Mouse (Mus musculus): ENCODE data around the gene P2ry14. TPM values are rescaled to one million over a fixed set of nuclear protein-coding genes. Genes with fewer than 3 reads are reported as not detected.
"Not testable (repeated sequence)": the region's sequence is repeated elsewhere in the genome, so short reads cannot be mapped to it uniquely, and the experiment has no call there.

Gene P2ry14
- polyA plus RNA-seq, 1 experiment from 2014 or later, result 10.4 TPM

GRCm38 (mm10) chr3:59154888-59155287 is 1.5 kb upstream of the P2ry14 start:
- Histone ChIP-seq H3K4me1 (ENCODE audit: control insufficient read depth, insufficient read depth, low read length) (0 out of 2 replicates have a peak, but pooled peaks cover 2% of the 10 kb centered on the region), H3K9me3 (ENCODE audit: control insufficient read depth, low read length) (no peaks in the 10 kb centered on the region), H3K4me2 (ENCODE audit: low read depth, low read length) (no peak overlapping the region), H3K27me3 (replicated peaks; ENCODE audit: control insufficient read depth, insufficient read depth, low read length) (no peaks in the 10 kb centered on the region), H3K9ac (ENCODE audit: low read depth, low read length) (no peak overlapping the region), H3K4me3 (ENCODE audit: low read length) (no peak overlapping the region), H3K36me3 (ENCODE audit: control insufficient read depth, insufficient read depth, low read length) (no peaks in the 10 kb centered on the region), H3K27ac (ENCODE audit: low read length) (no peak overlapping the region)
- ATAC-seq, result no peak
- WGBS, result 81% methylated on average over 2 of the region's 2 CpGs

GRCm38 (mm10) chr3:59150624-59151023 is 2.8 kb downstream of the P2ry14 start:
- Histone ChIP-seq H3K9me3 (ENCODE audit: control insufficient read depth, low read length) (no peaks in the 10 kb centered on the region), H3K4me1 (ENCODE audit: control insufficient read depth, insufficient read depth, low read length) (0 out of 2 replicates have a peak, but pooled peaks cover 2% of the 10 kb centered on the region), H3K9ac (ENCODE audit: low read depth, low read length) (no peak overlapping the region), H3K27ac (ENCODE audit: low read length) (no peak overlapping the region), H3K36me3 (ENCODE audit: control insufficient read depth, insufficient read depth, low read length) (no peaks in the 10 kb centered on the region), H3K4me3 (ENCODE audit: low read length) (no peak overlapping the region), H3K4me2 (ENCODE audit: low read depth, low read length) (no peak overlapping the region), H3K27me3 (replicated peaks; ENCODE audit: control insufficient read depth, insufficient read depth, low read length) (no peaks in the 10 kb centered on the region)
- 97% methylated on average over 2 of the region's 2 CpGs for WGBS
- ATAC-seq, result no peak

DNA sequence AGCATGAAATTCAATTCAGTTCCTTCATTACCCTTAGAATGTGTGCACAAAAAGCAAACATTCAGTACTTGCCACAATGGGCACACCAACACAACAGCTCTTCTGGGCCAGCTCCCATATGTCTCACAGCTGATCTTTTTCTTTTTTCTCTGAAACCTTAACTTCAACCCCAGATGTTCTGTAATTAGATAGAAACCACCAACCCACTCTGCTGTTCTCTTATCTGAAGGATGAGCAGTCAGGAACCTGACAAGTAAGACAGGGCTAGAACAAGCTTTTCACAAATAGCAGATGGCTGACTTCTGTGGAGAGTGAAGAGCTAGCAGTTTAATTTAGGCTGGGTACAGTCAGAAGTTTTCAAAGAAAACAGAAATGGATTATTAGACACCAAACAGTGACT is 3.8 kb downstream of the P2ry14 start:
- Histone ChIP-seq H3K4me1 (ENCODE audit: control insufficient read depth, insufficient read depth, low read length) (0 out of 2 replicates have a peak, but pooled peaks cover 2% of the 10 kb centered on the region), H3K4me2 (ENCODE audit: low read depth, low read length) (no peak overlapping the region), H3K27me3 (replicated peaks; ENCODE audit: control insufficient read depth, insufficient read depth, low read length) (no peaks in the 10 kb centered on the region), H3K4me3 (ENCODE audit: low read length) (no peak overlapping the region), H3K36me3 (ENCODE audit: control insufficient read depth, insufficient read depth, low read length) (no peaks in the 10 kb centered on the region), H3K27ac (ENCODE audit: low read length) (no peak overlapping the region), H3K9ac (ENCODE audit: low read depth, low read length) (no peak overlapping the region), H3K9me3 (ENCODE audit: control insufficient read depth, low read length) (no peaks in the 10 kb centered on the region)
- ATAC-seq, result no peak

DNA sequence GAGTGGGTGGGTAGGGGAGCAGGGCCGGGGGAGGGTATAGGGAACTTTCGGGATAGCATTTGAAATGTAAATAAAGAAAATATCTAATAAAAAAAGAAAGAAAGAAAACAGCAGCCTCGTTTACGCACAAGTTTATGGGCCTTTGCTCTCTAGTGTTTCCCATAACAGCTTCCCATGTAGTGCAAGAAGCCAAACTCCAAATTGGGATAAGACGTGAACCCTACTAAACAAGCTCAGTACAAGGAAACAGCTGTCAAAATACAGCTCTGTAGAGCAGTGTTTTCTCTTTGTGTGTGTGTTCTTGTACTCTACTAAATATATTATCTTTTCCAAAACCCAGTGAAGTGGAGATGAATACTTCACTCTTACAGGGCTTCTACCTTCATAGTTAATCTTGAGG is 8.2 kb downstream of the P2ry14 start:
- Histone ChIP-seq H3K9ac (ENCODE audit: low read depth, low read length) (no peak overlapping the region), H3K4me1 (ENCODE audit: control insufficient read depth, insufficient read depth, low read length) (no peaks in the 10 kb centered on the region), H3K36me3 (ENCODE audit: control insufficient read depth, insufficient read depth, low read length) (no peaks in the 10 kb centered on the region), H3K27ac (ENCODE audit: low read length) (no peak overlapping the region), H3K4me3 (ENCODE audit: low read length) (no peak overlapping the region), H3K27me3 (replicated peaks; ENCODE audit: control insufficient read depth, insufficient read depth, low read length) (no peaks in the 10 kb centered on the region), H3K9me3 (ENCODE audit: control insufficient read depth, low read length) (no peaks in the 10 kb centered on the region), H3K4me2 (ENCODE audit: low read depth, low read length) (no peak overlapping the region)
- ATAC-seq, result no peak
- 57% methylated on average over 5 of the region's 5 CpGs for WGBS

DNA sequence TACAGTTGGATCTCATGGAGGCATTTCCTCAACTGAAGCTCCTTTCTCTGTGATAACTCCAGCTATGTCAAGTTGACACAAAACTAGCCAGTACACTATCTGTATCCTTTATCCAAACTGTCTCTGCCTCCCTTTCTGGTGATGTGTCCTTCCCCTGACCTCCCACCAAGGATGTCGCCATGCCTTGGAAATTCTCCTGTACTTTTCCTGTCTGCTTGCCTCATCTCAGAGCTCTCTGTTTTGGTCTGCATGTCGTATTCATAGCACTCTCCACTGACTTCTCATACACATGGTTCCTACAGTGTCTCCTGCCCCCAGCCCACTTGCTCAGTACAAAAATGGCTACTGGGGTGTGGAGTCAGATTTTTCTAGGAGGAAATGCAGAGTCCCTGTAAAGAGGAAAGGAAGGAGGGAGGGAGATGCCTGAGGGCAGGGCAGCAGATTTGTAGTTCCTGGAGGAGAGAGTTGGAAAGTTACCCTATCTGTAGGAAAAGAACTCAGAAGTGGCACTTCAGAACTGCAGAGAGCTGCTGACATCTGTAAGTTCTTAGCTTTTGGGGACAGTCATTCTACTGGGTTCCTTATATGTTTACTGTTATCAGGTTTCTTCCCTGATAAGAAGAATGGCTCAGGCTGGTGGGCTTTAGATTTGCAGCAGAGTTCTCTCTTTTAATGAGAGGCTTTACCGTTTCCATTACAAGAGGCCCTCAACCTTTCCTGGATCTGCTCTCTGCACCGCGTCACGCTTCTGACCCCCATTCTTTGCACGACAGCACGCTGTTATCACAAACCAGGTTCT is 11.7 kb downstream of the P2ry14 start:
- Histone ChIP-seq H3K9ac (ENCODE audit: low read depth, low read length) (no peak overlapping the region), H3K27me3 (replicated peaks; ENCODE audit: control insufficient read depth, insufficient read depth, low read length) (no peaks in the 10 kb centered on the region), H3K36me3 (ENCODE audit: control insufficient read depth, insufficient read depth, low read length) (no peaks in the 10 kb centered on the region), H3K4me1 (ENCODE audit: control insufficient read depth, insufficient read depth, low read length) (no peaks in the 10 kb centered on the region), H3K4me2 (ENCODE audit: low read depth, low read length) (no peak overlapping the region), H3K9me3 (ENCODE audit: control insufficient read depth, low read length) (no peaks in the 10 kb centered on the region), H3K27ac (ENCODE audit: low read length) (no peak overlapping the region), H3K4me3 (ENCODE audit: low read length) (no peak overlapping the region)
- 77% methylated on average over 8 of the region's 8 CpGs for WGBS
- ATAC-seq, result no peak

DNA sequence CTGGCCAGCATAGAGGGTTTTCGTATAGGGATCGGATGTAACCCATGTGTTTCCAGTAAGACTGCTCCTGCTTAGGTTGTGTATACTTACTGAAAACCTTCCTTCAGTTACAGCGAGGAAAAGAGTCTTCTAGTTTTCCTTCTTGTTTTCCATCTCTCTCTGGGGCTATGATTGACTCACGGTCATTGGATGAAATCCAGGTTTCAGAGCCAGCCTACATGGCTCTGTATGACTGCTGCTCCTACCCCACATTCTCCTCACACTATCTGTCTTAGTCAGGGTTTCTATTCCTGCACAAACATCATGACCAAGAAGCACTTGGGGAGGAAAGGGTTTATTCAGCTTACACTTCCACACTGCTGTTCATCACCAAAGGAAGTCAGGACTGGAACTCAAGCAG is 12.5 kb downstream of the P2ry14 start:
- not testable (repeated sequence) for H3K9me3 ChIP-seq (ENCODE audit: control insufficient read depth, low read length); H3K27ac ChIP-seq (ENCODE audit: low read length); H3K4me2 ChIP-seq (ENCODE audit: low read depth, low read length); H3K4me3 ChIP-seq (ENCODE audit: low read length); H3K4me1 ChIP-seq (ENCODE audit: control insufficient read depth, insufficient read depth, low read length); H3K36me3 ChIP-seq (ENCODE audit: control insufficient read depth, insufficient read depth, low read length); H3K9ac ChIP-seq (ENCODE audit: low read depth, low read length); ATAC-seq; H3K27me3 ChIP-seq (replicated peaks; ENCODE audit: control insufficient read depth, insufficient read depth, low read length)
- 86% methylated on average over 4 of the region's 4 CpGs for WGBS

- H3K27ac ChIP-seq (ENCODE audit: low read length), result no peak overlapping the region; the same call in 1 of the 2 replicates
- WGBS, result 64% methylated on average over 2 of the region's 2 CpGs
- H3K9me3 ChIP-seq (ENCODE audit: control insufficient read depth, low read length), result no peaks in the 10 kb centered on the region
Measured at GRCm38 (mm10) chr3:59140115-59140514, 13.3 kb downstream of the P2ry14 start.

DNA sequence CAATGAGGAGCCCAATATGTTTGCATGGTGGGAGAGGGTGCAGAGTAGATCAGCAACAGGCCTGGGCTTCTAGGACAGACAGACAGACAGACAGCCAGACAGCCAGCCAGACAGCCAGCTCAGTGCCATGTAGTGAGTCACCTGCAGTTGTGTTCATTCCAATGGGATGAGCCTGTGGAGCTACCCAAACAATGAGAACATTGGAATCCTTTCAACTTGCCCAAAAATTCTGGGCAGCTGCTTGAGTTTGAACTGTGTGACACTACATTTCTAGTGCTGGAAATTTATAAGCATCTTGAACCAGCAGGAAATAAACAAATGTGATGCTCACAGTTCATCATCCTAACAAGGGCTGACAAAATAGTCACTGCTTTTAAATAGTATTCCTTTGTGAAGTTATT is 13.8 kb downstream of the P2ry14 start:
- no peak overlapping the region for H3K27ac ChIP-seq (ENCODE audit: low read length)
- H3K27me3 ChIP-seq (replicated peaks; ENCODE audit: control insufficient read depth, insufficient read depth, low read length), result no peaks in the 10 kb centered on the region
- H3K4me1 ChIP-seq (ENCODE audit: control insufficient read depth, insufficient read depth, low read length), result peaks cover 3% of the 10 kb centered on the region; the same call in 1 of the 2 replicates
- no peak overlapping the region for H3K4me3 ChIP-seq (ENCODE audit: low read length)
- peak; percentile 38; the same call in 1 of the 2 replicates for ATAC-seq
- no peaks in the 10 kb centered on the region for H3K36me3 ChIP-seq (ENCODE audit: control insufficient read depth, insufficient read depth, low read length)
- no peak overlapping the region for H3K4me2 ChIP-seq (ENCODE audit: low read depth, low read length)
- H3K9ac ChIP-seq (ENCODE audit: low read depth, low read length), result no peak overlapping the region
- no peaks in the 10 kb centered on the region for H3K9me3 ChIP-seq (ENCODE audit: control insufficient read depth, low read length)

More at GRCm38 (mm10) chr3:59140115-59140514, 13.3 kb downstream of the P2ry14 start:
- no peaks in the 10 kb centered on the region for H3K36me3 ChIP-seq (ENCODE audit: control insufficient read depth, insufficient read depth, low read length)
- H3K27me3 ChIP-seq (replicated peaks; ENCODE audit: control insufficient read depth, insufficient read depth, low read length), result no peaks in the 10 kb centered on the region
- peaks cover 3% of the 10 kb centered on the region; the same call in 1 of the 2 replicates for H3K4me1 ChIP-seq (ENCODE audit: control insufficient read depth, insufficient read depth, low read length)
- H3K4me2 ChIP-seq (ENCODE audit: low read depth, low read length), result no peak overlapping the region
- no peak overlapping the region for H3K4me3 ChIP-seq (ENCODE audit: low read length)
- H3K9ac ChIP-seq (ENCODE audit: low read depth, low read length), result no peak overlapping the region
- peak; percentile 40; the same call in 1 of the 2 replicates for ATAC-seq

DNA sequence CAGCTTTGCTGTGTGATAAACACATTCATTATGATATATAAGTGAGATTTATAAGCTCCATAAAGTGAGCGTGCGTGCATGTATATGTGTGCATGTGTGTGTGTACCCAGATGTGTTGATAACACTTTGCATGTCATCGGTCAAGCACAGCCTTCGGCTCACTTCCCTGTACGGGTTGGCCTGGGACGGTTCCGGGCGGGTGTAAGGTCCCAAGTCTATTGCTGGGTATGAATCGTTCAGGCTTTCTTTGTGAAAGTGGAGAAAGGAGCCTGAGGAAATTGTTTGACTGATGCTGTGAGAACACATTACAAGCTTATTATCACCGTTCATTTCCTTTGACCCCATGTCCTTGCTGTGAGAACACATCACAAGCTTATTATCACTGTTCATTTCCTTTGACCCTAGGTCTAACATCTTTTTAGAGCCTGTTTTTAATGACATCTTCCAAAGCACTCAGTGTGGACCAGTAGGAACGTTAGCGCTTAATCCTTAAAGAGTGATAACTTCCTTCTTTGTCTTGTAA is 14.4 kb downstream of the P2ry14 start:
- H3K27ac ChIP-seq (ENCODE audit: low read length), result no peak overlapping the region
- H3K9me3 ChIP-seq (ENCODE audit: control insufficient read depth, low read length), result no peaks in the 10 kb centered on the region
- no peaks in the 10 kb centered on the region for H3K36me3 ChIP-seq (ENCODE audit: control insufficient read depth, insufficient read depth, low read length)
- WGBS, result 75% methylated on average over 12 of the region's 12 CpGs
- no peak for ATAC-seq
- H3K9ac ChIP-seq (ENCODE audit: low read depth, low read length), result no peak overlapping the region
- H3K27me3 ChIP-seq (replicated peaks; ENCODE audit: control insufficient read depth, insufficient read depth, low read length), result no peaks in the 10 kb centered on the region
- peaks cover 3% of the 10 kb centered on the region; the same call in 1 of the 2 replicates for H3K4me1 ChIP-seq (ENCODE audit: control insufficient read depth, insufficient read depth, low read length)
- H3K4me3 ChIP-seq (ENCODE audit: low read length), result no peak overlapping the region
- no peak overlapping the region for H3K4me2 ChIP-seq (ENCODE audit: low read depth, low read length)
